Mouse (Mus musculus) CH12.LX (cell line): ENCODE results near the gene F13a1. TPM values are rescaled to one million over a fixed set of nuclear protein-coding genes. Genes with fewer than 3 reads are reported as not detected.

ENCODE experiments used
- DNase-seq: peaks from one replicate; pipeline ENCODE4 v3.0.0-alpha.2; 2013; ENCODE audit errors: extremely low read depth
- H3K27ac ChIP-seq: 2 replicates; pipeline ENCODE4 v1.5.1; 2012; ENCODE audit warnings: low read depth, mild to moderate bottlenecking, control low read depth, moderate library complexity; ENCODE audit not compliant: insufficient read depth
- H3K27me3 ChIP-seq: replicated peaks from 2 replicates; pipeline ENCODE3; 2012; ENCODE audit warnings: inconsistent platforms
- H3K36me3 ChIP-seq, 2 experiments: replicated peaks in 1 of 2; 2 replicates each; pipeline versions ENCODE3 to v1.6.1; 2012; ENCODE audit warnings: inconsistent platforms in 1 of 2, low read length in 1 of 2, mild to moderate bottlenecking in 1 of 2, mixed read lengths in 1 of 2, moderate library complexity in 1 of 2; ENCODE audit not compliant: control insufficient read depth in 1 of 2, insufficient read depth in 1 of 2
- H3K4me1 ChIP-seq, 2 experiments: 2 replicates each; pipeline ENCODE4 v1.6.1; 2012; ENCODE audit warnings: inconsistent platforms in 1 of 2, moderate library complexity in 1 of 2; ENCODE audit not compliant: insufficient read depth in 2 of 2, control insufficient read depth in 1 of 2
- H3K4me2 ChIP-seq: 2 replicates; pipeline ENCODE4 v1.6.1; 2012; ENCODE audit warnings: low read depth, mild to moderate bottlenecking, control low read depth; ENCODE audit not compliant: poor library complexity, insufficient read depth, severe bottlenecking
- H3K4me3 ChIP-seq, 3 experiments: fragments of 150-350 bp in 1 of 3; sonication (generic) in 1 of 3; replicated peaks in 1 of 3; 2 replicates each; pipeline versions ENCODE3 to v1.5.1; 2011 to 2012; ENCODE audit warnings: low read depth in 2 of 3, low read length in 2 of 3, mild to moderate bottlenecking in 2 of 3, moderate library complexity in 2 of 3, control low read depth in 1 of 3, improper control_type of control experiment in 1 of 3, inconsistent platforms in 1 of 3, mixed read lengths in 1 of 3; ENCODE audit not compliant: poor library complexity in 1 of 3
- H3K79me2 ChIP-seq: replicated peaks from 2 replicates; pipeline ENCODE4 v1.6.1; 2012; ENCODE audit warnings: mild to moderate bottlenecking, moderate library complexity; ENCODE audit not compliant: control insufficient read depth, poor library complexity, insufficient read depth, severe bottlenecking; ENCODE audit errors: extremely low read depth
- H3K9ac ChIP-seq: 2 replicates; pipeline ENCODE4 v1.6.1; 2012; ENCODE audit warnings: low read depth, mild to moderate bottlenecking, control low read depth, moderate library complexity; ENCODE audit not compliant: insufficient read depth
- H3K9me3 ChIP-seq: replicated peaks from 2 replicates; pipeline ENCODE3; 2012; ENCODE audit warnings: low read length, inconsistent platforms, mixed read lengths
- BHLHE40 ChIP-seq: IDR thresholded peaks from 2 replicates; pipeline ENCODE4 v1.6.1; 2011; ENCODE audit warnings: mild to moderate bottlenecking, low read depth, low read length, improper control_type of control experiment
- CHD1 ChIP-seq: IDR thresholded peaks from 2 replicates; pipeline ENCODE4 v1.6.1; 2012; ENCODE audit warnings: low read depth, low read length, improper control_type of control experiment, inconsistent platforms
- CHD2 ChIP-seq: IDR thresholded peaks from 2 replicates; pipeline ENCODE4 v1.6.1; 2011; ENCODE audit warnings: low read length, improper control_type of control experiment
- CTCF ChIP-seq, 2 experiments: IDR thresholded peaks in 1 of 2; conservative IDR thresholded peaks in 1 of 2; 2 replicates each; pipeline ENCODE4 v1.5.1; 2011 to 2012; ENCODE audit warnings: low read depth in 2 of 2, low read length in 2 of 2, improper control_type of control experiment in 1 of 2, inconsistent platforms in 1 of 2, mild to moderate bottlenecking in 1 of 2, moderate library complexity in 1 of 2
- E2F4 ChIP-seq: IDR thresholded peaks from 2 replicates; pipeline ENCODE4 v1.6.1; 2011; ENCODE audit warnings: low read depth, low read length, improper control_type of control experiment; ENCODE audit not compliant: insufficient replicate concordance
- ELF1 ChIP-seq: IDR thresholded peaks from 2 replicates; pipeline ENCODE4 v1.6.1; 2014; ENCODE audit warnings: low read depth, mild to moderate bottlenecking, inconsistent platforms, low read length, improper control_type of control experiment
- ETS1 ChIP-seq: conservative IDR thresholded peaks from 2 replicates; pipeline ENCODE4 v1.6.1; 2012; ENCODE audit warnings: low read depth, mild to moderate bottlenecking, inconsistent platforms, low read length, improper control_type of control experiment, moderate library complexity
- GABPA ChIP-seq: IDR thresholded peaks from 2 replicates; pipeline ENCODE4 v1.6.1; 2012; ENCODE audit warnings: low read depth, low read length, improper control_type of control experiment, inconsistent platforms; ENCODE audit not compliant: insufficient replicate concordance
- IRF4 ChIP-seq: IDR thresholded peaks from 2 replicates; pipeline ENCODE4 v1.6.1; 2014; ENCODE audit warnings: low read depth, mild to moderate bottlenecking, inconsistent platforms, low read length, improper control_type of control experiment
- MAX ChIP-seq: IDR thresholded peaks from 2 replicates; pipeline ENCODE4 v1.6.1; 2011; ENCODE audit warnings: low read length, improper control_type of control experiment
- NELFE ChIP-seq: IDR thresholded peaks from 2 replicates; pipeline ENCODE4 v1.6.1; 2011; ENCODE audit warnings: low read depth, low read length, improper control_type of control experiment
- PAX5 ChIP-seq: IDR thresholded peaks from 2 replicates; pipeline ENCODE4 v1.6.1; 2012; ENCODE audit warnings: low read length, inconsistent platforms, mixed read lengths
- RAD21 ChIP-seq: IDR thresholded peaks from 2 replicates; pipeline ENCODE4 v1.6.1; 2011; ENCODE audit warnings: low read depth, mild to moderate bottlenecking, low read length, improper control_type of control experiment, moderate library complexity
- SMC3 ChIP-seq: IDR thresholded peaks from 2 replicates; pipeline ENCODE4 v1.6.1; 2011; ENCODE audit warnings: low read depth, low read length, improper control_type of control experiment
- TBP ChIP-seq: conservative IDR thresholded peaks from 2 replicates; pipeline ENCODE4 v1.6.1; 2011; ENCODE audit warnings: low read depth, low read length, improper control_type of control experiment
- USF1 ChIP-seq: IDR thresholded peaks from 2 replicates; pipeline ENCODE4 v1.6.1; 2014; ENCODE audit warnings: low read depth, mild to moderate bottlenecking, inconsistent platforms, low read length, improper control_type of control experiment
- USF2 ChIP-seq: conservative IDR thresholded peaks from 2 replicates; pipeline ENCODE4 v1.6.1; 2011; ENCODE audit warnings: low read depth, low read length, improper control_type of control experiment
- ZNF384 ChIP-seq: IDR thresholded peaks from 2 replicates; pipeline ENCODE4 v1.6.1; 2012; ENCODE audit warnings: low read depth, low read length, improper control_type of control experiment, inconsistent platforms
- dilution Hi-C: fragments of 300-500 bp; cut with MboI; formaldehyde crosslinking; loops from 2 replicates; pipeline ENCODE4 v1.14.3; 2020; ENCODE audit warnings: low sequenced_read_pairs; ENCODE audit not compliant: extremely low pct_unique_long_range_greater_than_20kb, extremely low pct_ligation_motif_present
- in situ Hi-C: fragments of 300-500 bp; cut with MboI; formaldehyde crosslinking; loops from 3 replicates; pipeline ENCODE4 v1.14.3; 2019; ENCODE audit warnings: low sequenced_read_pairs, low pct_ligation_motif_present, low pct_unique_long_range_greater_than_20kb, mixed read lengths
- polyA plus RNA-seq: library from polyadenylated mRNA; unstranded; fragments of >175 nt; gene quantifications from 2 replicates; pipeline ENCODE4 v1.2.1, GENCODE M21; 2012; ENCODE audit warnings: low read depth; ENCODE audit not compliant: insufficient read length
- total RNA-seq, 2 experiments: library from RNA; depleted of rRNA; stranded (reverse); fragments of 300-350 nt in 1 of 2; fragments of >200 nt in 1 of 2; gene quantifications; 2 replicates each; pipeline ENCODE4 v1.2.3; 2012 to 2014

Gene F13a1
- total and polyA plus RNA-seq, 3 experiments = 0.06 to 0.42 TPM; not detected in 1

- in situ Hi-C loops (no loop called here), dilution Hi-C loops (no loop called here)
- H3K9ac ChIP-seq = no peak overlapping the region
- H3K4me2 ChIP-seq = no peak overlapping the region
- H3K9me3 ChIP-seq = no peaks in the 10 kb centered on the region
- no peak overlapping the region for H3K27ac ChIP-seq
- H3K27me3 ChIP-seq = no peaks in the 10 kb centered on the region
- H3K79me2 ChIP-seq = no peaks in the 10 kb centered on the region
- H3K36me3 ChIP-seq = no peaks in the 10 kb centered on the region
- no peaks in the 10 kb centered on the region for H3K4me1 ChIP-seq
- no peak for DNase-seq
- TF ChIP-seq TBP (no peak), GABPA (no peak), USF2 (no peak), E2F4 (no peak), USF1 (no peak), PAX5 (no peak), CHD2 (no peak), CTCF (conservative IDR thresholded peaks at IDR 0.05 in 1 of 2, IDR thresholded peaks at IDR 0.05 in 1 of 2; ENCODE audit: low read depth in 2 of 2, low read length in 2 of 2) (no peak), SMC3 (no peak), ELF1 (no peak), RAD21 (no peak), ETS1 (no peak)
- H3K4me3 ChIP-seq = no peak overlapping the region
These were observed 56.5 kb downstream of the F13a1 start for GRCm38 (mm10) chr13:36993593-36993992.

- no peak for DNase-seq
- no peaks in the 10 kb centered on the region for H3K79me2 ChIP-seq
- H3K4me1 ChIP-seq = no peaks in the 10 kb centered on the region
- dilution Hi-C loops (no loop called here), in situ Hi-C loops (no loop called here)
- no peaks in the 10 kb centered on the region for H3K27me3 ChIP-seq
- H3K9ac ChIP-seq = no peak overlapping the region
- H3K27ac ChIP-seq = no peak overlapping the region
- no peak overlapping the region for H3K4me2 ChIP-seq
- no peak overlapping the region for H3K4me3 ChIP-seq
- H3K9me3 ChIP-seq = no peaks in the 10 kb centered on the region
- TF ChIP-seq IRF4 = no peak
- H3K36me3 ChIP-seq = no peaks in the 10 kb centered on the region
These were observed 61.7 kb downstream of the F13a1 start for GRCm38 (mm10) chr13:36988392-36988791.

GRCm38 (mm10) chr13:36973016-36973415 is 77.0 kb downstream of the F13a1 start:
- TF ChIP-seq ETS1 (peak; percentile 26; the same call in 1 of the 2 replicates), BHLHE40 (peak; percentile 74), ZNF384 (no peak), MAX (no peak), NELFE (no peak), GABPA (no peak), CHD1 (no peak)
- Histone ChIP-seq H3K9me3 (no peaks in the 10 kb centered on the region), H3K9ac (no peak overlapping the region), H3K4me3 (no peak overlapping the region), H3K27ac (no peak overlapping the region), H3K4me2 (0 out of 2 replicates have a peak overlapping the region, but pooled peaks have one; percentile 1), H3K36me3 (no peaks in the 10 kb centered on the region), H3K4me1 (peaks cover 4 to 15% of the 10 kb centered on the region in 2 experiments; a peak in 3 of 4 replicates), H3K79me2 (no peaks in the 10 kb centered on the region), H3K27me3 (no peaks in the 10 kb centered on the region)
- in situ Hi-C loops (no loop called here), dilution Hi-C loops (no loop called here)
- DNase-seq = peak; percentile 59
